Mouse (Mus musculus): ENCODE results near the gene Tomm6.

DNA sequence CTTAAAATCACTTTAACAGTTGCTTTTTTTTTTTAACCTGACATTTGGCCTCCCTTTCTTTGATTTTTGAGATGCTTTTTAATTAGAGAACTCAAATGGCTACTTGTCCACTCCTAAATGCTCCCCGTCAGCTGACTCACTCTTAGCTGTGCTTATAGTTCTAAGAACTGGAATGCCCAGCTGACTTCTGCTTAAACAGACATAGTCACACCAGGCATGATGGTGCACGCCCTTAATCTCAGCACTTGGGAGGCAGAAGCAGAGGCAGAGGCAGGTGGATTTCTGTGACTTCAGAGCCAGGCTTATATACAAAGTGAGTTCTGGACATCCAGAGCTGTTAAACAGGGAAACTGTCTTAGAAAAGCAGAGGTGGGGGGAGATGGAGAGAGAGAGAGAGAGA lies 36.2 kb downstream of the Tomm6 start:
- TF ChIP-seq GATA1 (IDR thresholded peaks at IDR 0.05; ENCODE audit: low read length) = no peak
- TF ChIP-seq TAL1 (IDR thresholded peaks at IDR 0.05; ENCODE audit: low read length) = no peak

Data from erythroblast, embryonic 14.5 days (primary cell).